Mouse (Mus musculus): ENCODE results near the gene Coa4. TPM values are rescaled to one million over a fixed set of nuclear protein-coding genes. Genes with fewer than 3 reads are reported as not detected.

The Coa4 gene
- polyA plus RNA-seq, 1 experiment from 2014 or later = 20.8 TPM

- Histone ChIP-seq H3K36me3 (peaks cover 4% of the 10 kb centered on the region), H3K9me3 (replicated peaks) (no peaks in the 10 kb centered on the region), H3K4me1 (0 out of 2 replicates have a peak, but pooled peaks cover 5% of the 10 kb centered on the region), H3K9ac (no peak overlapping the region), H3K4me3 (replicated peaks) (no peak overlapping the region), H3K4me2 (replicated peaks) (no peak overlapping the region), H3K27me3 (no peaks in the 10 kb centered on the region), H3K27ac (replicated peaks) (no peak overlapping the region)
- WGBS = 79% methylated on average over 3 of the region's 3 CpGs
- ATAC-seq (ENCODE audit: insufficient number of reproducible peaks, low FRiP score, low TSS enrichment, low read depth) = no peak
Measured at GRCm38 (mm10) chr7:100534216-100534615, 2.7 kb upstream of the Coa4 start.

DNA sequence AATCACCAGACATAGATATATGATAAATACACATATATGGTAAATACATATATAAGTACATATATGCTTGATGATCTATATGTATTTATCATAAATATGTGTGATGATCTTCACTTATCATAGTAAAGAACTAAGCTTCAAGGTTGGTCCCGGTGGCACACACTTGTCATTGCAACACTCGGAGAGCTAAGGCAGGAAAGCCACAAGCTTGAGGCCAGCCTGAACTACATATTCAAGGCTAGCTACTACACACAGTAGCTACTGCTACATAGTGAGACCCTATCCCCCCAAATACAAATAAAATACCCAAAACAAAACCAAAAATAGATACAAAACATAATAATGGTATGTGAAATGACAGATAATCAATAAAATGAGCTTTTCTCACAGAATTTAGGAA, 1.0 kb upstream of the Coa4 start:
- Histone ChIP-seq H3K4me3 (replicated peaks) (no peak overlapping the region), H3K36me3 (peaks cover 14% of the 10 kb centered on the region), H3K9ac (no peak overlapping the region), H3K27ac (replicated peaks) (no peak overlapping the region), H3K4me2 (replicated peaks) (no peak overlapping the region), H3K9me3 (replicated peaks) (no peaks in the 10 kb centered on the region), H3K27me3 (no peaks in the 10 kb centered on the region), H3K4me1 (0 out of 2 replicates have a peak, but pooled peaks cover 5% of the 10 kb centered on the region)
- ATAC-seq (ENCODE audit: insufficient number of reproducible peaks, low FRiP score, low TSS enrichment, low read depth) = no peak
- 82% methylated on average over 2 of the region's 2 CpGs for WGBS

GRCm38 (mm10) chr7:100537519-100537902, 640 bp downstream of the Coa4 start:
- H3K9me3 ChIP-seq (replicated peaks) = no peaks in the 10 kb centered on the region
- H3K36me3 ChIP-seq = peaks cover 14% of the 10 kb centered on the region

DNA sequence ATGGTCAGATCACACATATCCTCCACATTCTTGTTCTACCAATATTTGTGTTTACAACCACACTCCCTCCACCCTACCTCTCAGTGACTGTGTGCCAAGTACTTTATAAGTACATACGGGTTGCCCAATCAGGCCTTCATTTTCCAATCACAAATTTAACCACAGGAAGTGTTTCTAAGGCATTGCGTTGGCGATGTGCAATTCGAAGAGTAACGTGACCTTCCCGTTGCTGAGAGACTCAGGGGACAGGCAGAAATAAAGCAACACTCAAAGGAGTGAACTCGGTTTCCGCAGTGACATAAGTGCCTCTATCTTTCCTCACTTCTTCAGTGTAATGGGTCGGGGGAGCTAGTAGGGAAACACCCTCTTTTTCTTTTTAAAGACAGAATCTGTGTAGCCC, 2.6 kb downstream of the Coa4 start:
- WGBS = 90% methylated on average over 9 of the region's 9 CpGs

More at GRCm38 (mm10) chr7:100537519-100537902, 640 bp downstream of the Coa4 start:
- Histone ChIP-seq H3K4me2 (replicated peaks) (peak overlapping the region; percentile 61), H3K9ac (peak overlapping the region; percentile 78), H3K27me3 (no peaks in the 10 kb centered on the region), H3K4me1 (0 out of 2 replicates have a peak, but pooled peaks cover 5% of the 10 kb centered on the region), H3K27ac (replicated peaks) (no peak overlapping the region), H3K4me3 (replicated peaks) (peak overlapping the region; percentile 77)
- 28% methylated on average over 7 of the region's 7 CpGs for WGBS
- no peak for ATAC-seq (ENCODE audit: insufficient number of reproducible peaks, low FRiP score, low TSS enrichment, low read depth)

GRCm38 (mm10) chr7:100544437-100544836, 7.6 kb downstream of the Coa4 start:
- H3K4me3 ChIP-seq (replicated peaks) = no peak overlapping the region
- H3K4me1 ChIP-seq = no peaks in the 10 kb centered on the region
- 69% methylated on average over 1 of the region's 1 CpGs for WGBS
- H3K27me3 ChIP-seq = no peaks in the 10 kb centered on the region
- no peak overlapping the region for H3K4me2 ChIP-seq (replicated peaks)
- ATAC-seq (ENCODE audit: insufficient number of reproducible peaks, low FRiP score, low TSS enrichment, low read depth) = no peak
- H3K9me3 ChIP-seq (replicated peaks) = no peaks in the 10 kb centered on the region
- peaks cover 24% of the 10 kb centered on the region for H3K36me3 ChIP-seq
- no peak overlapping the region for H3K9ac ChIP-seq
- no peak overlapping the region for H3K27ac ChIP-seq (replicated peaks)

More for the DNA sequence above, 2.6 kb downstream of the Coa4 start:
- Histone ChIP-seq H3K36me3 (peaks cover 14% of the 10 kb centered on the region), H3K4me2 (replicated peaks) (no peak overlapping the region), H3K4me1 (0 out of 2 replicates have a peak, but pooled peaks cover 5% of the 10 kb centered on the region), H3K27me3 (no peaks in the 10 kb centered on the region), H3K4me3 (replicated peaks) (no peak overlapping the region), H3K9me3 (replicated peaks) (no peaks in the 10 kb centered on the region), H3K27ac (replicated peaks) (no peak overlapping the region), H3K9ac (no peak overlapping the region)
- no peak for ATAC-seq (ENCODE audit: insufficient number of reproducible peaks, low FRiP score, low TSS enrichment, low read depth)

DNA sequence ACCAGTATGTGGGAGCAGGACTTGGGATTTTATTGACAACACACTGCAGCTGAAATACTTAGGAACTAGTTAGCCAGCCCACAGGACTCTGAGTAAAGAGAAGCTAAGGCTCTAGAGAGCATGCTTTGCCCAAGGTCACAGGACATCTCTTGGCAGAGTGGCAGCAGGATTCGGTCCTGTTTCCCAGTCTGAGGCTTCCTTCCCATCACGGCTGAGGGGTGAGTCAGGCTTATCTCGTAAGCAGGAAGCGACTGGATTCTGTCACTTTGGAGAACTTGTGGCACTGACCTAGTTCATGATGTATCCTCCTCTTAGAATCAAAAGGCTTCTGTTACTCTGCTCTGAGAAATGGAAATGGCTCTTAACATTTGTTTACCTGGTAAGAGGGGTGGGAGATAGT, 10.8 kb downstream of the Coa4 start:
- H3K4me2 ChIP-seq (replicated peaks) = no peak overlapping the region
- no peak for ATAC-seq (ENCODE audit: insufficient number of reproducible peaks, low FRiP score, low TSS enrichment, low read depth)
- WGBS = 84% methylated on average over 4 of the region's 4 CpGs

DNA sequence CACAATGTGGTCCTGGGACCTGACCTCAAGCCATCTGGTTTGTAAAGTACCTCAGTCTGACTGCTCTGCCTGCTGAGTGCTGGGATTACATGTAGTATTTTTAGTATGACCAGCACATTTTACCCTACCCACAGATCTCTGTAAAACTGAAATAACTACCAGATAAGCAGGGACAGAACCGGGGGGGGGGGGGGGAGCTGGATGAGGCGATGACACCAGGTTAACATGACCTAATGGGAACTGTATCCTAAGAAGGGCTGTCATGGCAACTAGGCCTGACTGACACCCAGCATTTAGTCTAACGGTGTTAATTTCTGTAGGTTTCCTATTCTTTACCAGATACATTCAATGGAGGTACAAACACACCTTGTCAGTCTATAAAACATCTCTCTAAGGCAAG, 12.9 kb downstream of the Coa4 start:
- Histone ChIP-seq H3K4me1 (0 out of 2 replicates have a peak, but pooled peaks cover 2% of the 10 kb centered on the region), H3K27ac (replicated peaks) (no peak overlapping the region), H3K4me2 (replicated peaks) (no peak overlapping the region), H3K9me3 (replicated peaks) (no peaks in the 10 kb centered on the region), H3K27me3 (no peaks in the 10 kb centered on the region), H3K4me3 (replicated peaks) (no peak overlapping the region), H3K9ac (no peak overlapping the region), H3K36me3 (peaks cover 16% of the 10 kb centered on the region)
- no peak for ATAC-seq (ENCODE audit: insufficient number of reproducible peaks, low FRiP score, low TSS enrichment, low read depth)
- 89% methylated on average over 3 of the region's 3 CpGs for WGBS

More for the DNA sequence above, 10.8 kb downstream of the Coa4 start:
- peaks cover 16% of the 10 kb centered on the region for H3K36me3 ChIP-seq
- no peak overlapping the region for H3K9ac ChIP-seq
- no peak overlapping the region for H3K4me3 ChIP-seq (replicated peaks)
- H3K27me3 ChIP-seq = no peaks in the 10 kb centered on the region
- H3K27ac ChIP-seq (replicated peaks) = no peak overlapping the region
- no peaks in the 10 kb centered on the region for H3K9me3 ChIP-seq (replicated peaks)
- no peaks in the 10 kb centered on the region for H3K4me1 ChIP-seq

- no peaks in the 10 kb centered on the region for H3K27me3 ChIP-seq
- H3K4me3 ChIP-seq (replicated peaks) = no peak overlapping the region
- H3K4me2 ChIP-seq (replicated peaks) = no peak overlapping the region
- no peak overlapping the region for H3K9ac ChIP-seq
- peaks cover 16% of the 10 kb centered on the region for H3K36me3 ChIP-seq
- H3K27ac ChIP-seq (replicated peaks) = no peak overlapping the region
- 50% methylated on average over 5 of the region's 5 CpGs for WGBS
- no peak for ATAC-seq (ENCODE audit: insufficient number of reproducible peaks, low FRiP score, low TSS enrichment, low read depth)
- no peaks in the 10 kb centered on the region for H3K9me3 ChIP-seq (replicated peaks)
- H3K4me1 ChIP-seq = peaks cover 9% of the 10 kb centered on the region; the same call in 1 of the 2 replicates
Measured at GRCm38 (mm10) chr7:100550338-100551007, 13.6 kb downstream of the Coa4 start.

GRCm38 (mm10) chr7:100554939-100555338, 18.1 kb downstream of the Coa4 start:
- Histone ChIP-seq H3K4me2 (replicated peaks) (no peak overlapping the region), H3K27me3 (no peaks in the 10 kb centered on the region), H3K4me3 (replicated peaks) (no peak overlapping the region), H3K36me3 (no peaks in the 10 kb centered on the region), H3K9ac (no peak overlapping the region; the same call in 1 of the 2 replicates), H3K27ac (replicated peaks) (peak overlapping the region; percentile 84), H3K4me1 (peaks cover 12% of the 10 kb centered on the region; the same call in 1 of the 2 replicates), H3K9me3 (replicated peaks) (no peaks in the 10 kb centered on the region)
- ATAC-seq (ENCODE audit: insufficient number of reproducible peaks, low FRiP score, low TSS enrichment, low read depth) = no peak
- 55% methylated on average over 5 of the region's 5 CpGs for WGBS

DNA sequence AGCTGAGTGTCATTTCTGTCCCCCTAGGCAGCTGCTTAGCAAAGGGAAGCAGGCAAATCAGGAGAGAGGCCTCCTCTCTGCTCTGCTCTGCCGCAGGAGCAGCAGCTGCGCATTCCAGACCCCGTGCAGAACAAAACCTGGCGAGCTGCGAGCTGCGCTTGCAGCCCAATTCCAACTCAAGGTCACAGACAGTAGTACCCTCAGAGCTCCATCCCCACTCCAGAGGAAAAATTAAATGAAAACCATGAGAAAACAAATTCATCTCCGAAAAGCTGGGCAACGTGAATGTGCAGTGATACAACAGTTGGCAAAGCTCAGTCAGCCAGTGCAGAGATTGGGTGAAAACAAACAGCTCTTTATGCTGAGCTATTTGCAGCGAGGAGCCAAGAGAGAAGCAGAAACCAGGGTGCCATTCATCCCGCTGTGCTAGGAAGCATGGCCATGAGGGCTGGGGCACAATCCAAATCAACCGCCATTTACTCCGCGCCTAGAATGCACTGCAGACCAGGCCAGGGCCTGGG, 18.6 kb downstream of the Coa4 start:
- peaks cover 12% of the 10 kb centered on the region; the same call in 1 of the 2 replicates for H3K4me1 ChIP-seq
- H3K9ac ChIP-seq = no peak overlapping the region
- ATAC-seq (ENCODE audit: insufficient number of reproducible peaks, low FRiP score, low TSS enrichment, low read depth) = peak; percentile 39; the same call in 1 of the 2 replicates
- 27% methylated on average over 13 of the region's 13 CpGs for WGBS
- no peaks in the 10 kb centered on the region for H3K36me3 ChIP-seq
- H3K27me3 ChIP-seq = no peaks in the 10 kb centered on the region
- H3K9me3 ChIP-seq (replicated peaks) = no peaks in the 10 kb centered on the region
- H3K27ac ChIP-seq (replicated peaks) = peak overlapping the region; percentile 84
- 0 out of 2 replicates have a peak overlapping the region, but pooled peaks have one; percentile 10 for H3K4me2 ChIP-seq (replicated peaks)
- no peak overlapping the region for H3K4me3 ChIP-seq (replicated peaks)

DNA sequence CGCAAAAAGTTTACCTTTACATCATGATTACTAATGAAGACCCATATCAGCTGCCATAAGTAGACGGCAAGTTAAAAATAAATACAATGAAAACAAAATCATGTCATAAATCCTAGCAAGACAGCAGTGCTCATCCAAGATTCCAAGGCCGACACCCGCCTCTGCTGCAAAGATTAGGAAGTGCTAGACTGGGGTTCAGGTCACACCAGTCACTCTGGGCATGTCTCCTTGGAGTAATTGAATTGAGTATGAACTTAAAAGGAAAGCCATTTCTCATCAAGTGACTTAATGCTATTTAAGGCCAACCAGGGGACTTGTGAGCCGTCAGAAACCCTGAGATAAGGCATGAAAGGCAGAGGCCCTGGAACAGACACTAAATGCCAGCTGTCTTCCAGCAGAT, 20.4 kb downstream of the Coa4 start:
- peaks cover 12% of the 10 kb centered on the region; the same call in 1 of the 2 replicates for H3K4me1 ChIP-seq
- 84% methylated on average over 5 of the region's 5 CpGs for WGBS
- no peak for ATAC-seq (ENCODE audit: insufficient number of reproducible peaks, low FRiP score, low TSS enrichment, low read depth)
- no peaks in the 10 kb centered on the region for H3K9me3 ChIP-seq (replicated peaks)
- H3K27ac ChIP-seq (replicated peaks) = no peak overlapping the region
- no peaks in the 10 kb centered on the region for H3K27me3 ChIP-seq
- H3K4me3 ChIP-seq (replicated peaks) = no peak overlapping the region
- no peak overlapping the region for H3K4me2 ChIP-seq (replicated peaks)
- no peak overlapping the region for H3K9ac ChIP-seq
- no peaks in the 10 kb centered on the region for H3K36me3 ChIP-seq

Measured in embryonic facial prominence, embryonic 15.5 days (tissue).